Mouse (Mus musculus): ENCODE measurements around the gene Fndc5.

The Fndc5 gene

DNA sequence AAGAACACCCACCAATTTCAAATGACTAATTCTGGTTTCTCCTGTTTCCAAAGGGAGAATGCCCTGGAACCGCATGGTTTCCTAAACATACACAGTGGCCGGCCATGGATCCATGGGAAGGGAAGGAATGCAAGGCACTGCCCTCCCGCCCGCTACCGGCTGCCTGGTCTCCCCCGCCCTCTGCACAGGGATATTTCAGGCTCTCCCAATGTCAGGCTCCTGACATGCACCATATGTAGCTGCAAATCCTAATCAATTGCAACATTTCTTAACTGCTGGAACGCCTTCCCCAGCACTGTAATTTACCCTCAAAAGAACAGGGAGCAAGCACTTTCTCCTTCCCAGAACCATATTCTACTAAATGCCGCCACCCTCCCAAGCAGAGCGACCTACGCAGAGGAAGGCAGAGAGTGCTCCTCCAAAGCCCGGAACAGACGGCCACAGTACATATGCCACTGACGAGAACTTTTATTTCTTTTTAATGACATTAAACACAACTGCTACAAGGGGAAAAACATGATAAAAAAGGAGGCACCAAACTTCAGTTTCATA is 10.8 kb downstream of the Fndc5 start:
- no peak for DNase-seq (ENCODE audit: low spot score)

DNA sequence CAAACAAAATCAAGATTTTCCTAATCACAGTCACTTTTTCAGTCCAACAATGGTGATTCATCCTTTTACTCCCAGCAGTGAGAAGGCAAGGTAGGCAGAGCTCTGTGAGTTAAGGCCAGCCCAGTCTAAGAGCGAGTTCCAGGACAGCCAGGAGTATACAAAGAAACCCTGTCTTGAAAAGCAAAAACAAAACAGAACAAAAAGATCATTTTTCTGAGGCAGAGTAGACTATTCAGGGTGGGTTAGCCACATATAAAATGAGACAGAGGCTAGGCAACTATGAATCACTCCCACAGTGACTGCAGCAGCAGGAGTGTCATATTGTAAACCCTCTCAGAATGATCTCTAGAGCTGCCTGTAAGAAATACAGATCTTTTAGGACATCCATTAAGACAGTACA is 12.5 kb downstream of the Fndc5 start:
- DNase-seq (ENCODE audit: low spot score) = no peak

DNA sequence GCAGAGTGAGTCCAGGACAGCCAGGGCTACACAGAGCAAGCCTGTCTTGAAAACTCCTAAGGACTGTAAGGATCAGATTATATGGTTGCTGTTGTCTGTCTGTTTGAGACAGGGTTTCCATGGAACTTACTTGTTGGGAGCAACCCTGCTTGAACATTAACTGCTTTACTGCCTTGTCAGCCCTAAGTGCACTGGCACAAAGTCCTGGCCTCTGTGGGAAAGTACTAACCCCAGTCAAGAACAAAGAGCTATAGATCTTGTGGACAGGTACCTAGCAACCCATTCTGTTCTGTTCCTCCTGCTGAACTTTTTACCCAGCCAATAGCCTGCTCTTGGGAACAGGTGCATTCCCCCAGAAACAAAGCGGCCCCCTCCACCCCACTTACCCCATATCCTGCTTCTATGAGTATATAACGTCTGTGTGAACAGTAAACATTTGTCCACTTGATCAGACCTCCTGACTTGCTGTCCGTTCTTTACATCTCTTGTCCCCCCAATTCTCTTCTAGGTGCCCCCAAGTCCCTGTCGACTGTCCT is 14.5 kb downstream of the Fndc5 start:
- no peak for DNase-seq (ENCODE audit: low spot score)

DNA sequence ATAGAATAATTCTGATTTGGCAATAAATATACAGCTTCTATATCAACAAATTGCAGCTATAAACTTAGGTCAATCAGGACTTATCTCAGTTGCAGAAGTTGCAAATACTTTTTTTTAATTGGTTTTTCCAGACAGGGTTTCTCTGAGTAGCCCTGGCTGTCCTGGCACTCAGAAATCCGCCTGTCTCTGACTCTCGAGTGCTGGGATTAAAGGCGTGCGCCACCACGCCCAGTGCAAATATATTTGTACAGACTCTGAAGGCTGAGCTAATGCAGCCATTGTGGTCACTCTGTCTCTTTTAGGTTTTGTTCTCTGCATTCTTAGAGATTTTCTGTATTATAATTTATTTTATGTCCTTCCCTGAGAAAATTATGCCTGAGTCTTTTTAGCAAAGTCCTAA is 20.7 kb downstream of the Fndc5 start:
- no peak for DNase-seq (ENCODE audit: low spot score)

DNA sequence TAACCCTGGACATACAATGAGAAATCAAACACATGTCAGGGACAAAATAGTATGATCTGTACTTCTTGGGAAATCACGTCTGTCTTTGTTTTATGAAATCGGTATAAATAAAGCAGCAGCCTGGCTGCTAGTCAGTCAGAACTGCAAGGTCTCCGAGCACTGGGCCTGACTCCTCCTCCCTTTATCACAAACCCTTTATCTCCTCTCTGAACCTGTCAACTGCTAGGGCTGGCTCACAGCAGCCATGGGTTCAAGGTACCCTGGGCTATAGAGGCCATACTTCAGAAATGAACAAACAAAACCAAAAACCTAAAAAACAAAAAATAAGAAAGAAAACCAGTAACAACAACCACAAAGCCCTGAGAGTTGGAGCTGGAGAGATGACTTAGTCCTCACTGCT is 21.8 kb downstream of the Fndc5 start:
- DNase-seq (ENCODE audit: low spot score) = no peak

DNA sequence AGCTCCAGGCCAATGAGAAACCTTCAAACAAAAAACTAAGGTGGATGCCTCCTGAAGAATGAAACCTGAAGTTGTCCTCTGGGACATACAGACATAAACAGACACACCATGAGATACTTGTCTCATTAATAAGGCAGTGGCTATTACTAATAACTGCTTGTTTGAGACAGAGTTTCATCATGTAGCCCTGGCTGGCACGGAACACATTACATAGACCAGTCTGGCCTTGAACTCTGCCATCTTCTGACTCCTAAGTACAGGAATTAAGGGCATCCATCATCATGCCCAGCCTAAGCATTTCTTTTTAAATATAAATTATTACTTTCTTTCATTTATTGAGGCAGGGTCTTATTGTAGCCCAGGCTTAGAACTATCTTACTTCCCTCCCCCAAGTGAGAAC is 24.3 kb downstream of the Fndc5 start:
- DNase-seq (ENCODE audit: low spot score) = no peak

DNA sequence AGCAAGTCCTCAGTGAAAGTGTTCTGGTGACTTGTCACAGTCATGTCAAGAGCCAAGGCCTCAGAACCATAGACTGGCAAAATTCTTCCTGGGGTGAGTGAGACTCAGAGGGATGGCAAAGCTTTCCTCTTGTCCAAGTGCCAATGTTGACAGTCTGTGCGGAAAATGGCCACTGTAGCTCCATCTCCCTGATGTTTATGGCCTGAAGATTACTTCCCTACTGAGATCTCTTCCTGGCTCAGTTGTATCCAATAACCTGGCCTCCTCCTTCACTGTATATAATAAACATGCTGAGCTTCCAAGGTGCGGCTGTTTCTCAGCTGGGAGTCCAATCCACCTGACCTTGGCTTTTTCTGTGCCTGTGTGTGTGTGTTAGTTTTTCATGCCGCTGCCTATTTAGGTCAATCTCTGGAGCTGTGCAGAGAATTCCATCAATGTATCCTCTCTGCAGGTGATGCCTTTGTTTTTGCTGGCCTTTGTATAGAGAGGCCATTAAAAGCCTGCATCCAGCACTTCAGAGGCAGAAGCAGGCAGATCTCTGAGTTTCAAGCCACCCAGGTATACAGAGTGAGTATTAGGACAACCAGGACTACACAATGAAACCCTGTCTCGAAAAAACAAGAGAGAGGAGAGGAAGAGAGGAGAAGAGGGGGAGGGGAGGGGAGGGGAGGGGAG is 24.9 kb downstream of the Fndc5 start:
- no peak for DNase-seq (ENCODE audit: low spot score)

DNA sequence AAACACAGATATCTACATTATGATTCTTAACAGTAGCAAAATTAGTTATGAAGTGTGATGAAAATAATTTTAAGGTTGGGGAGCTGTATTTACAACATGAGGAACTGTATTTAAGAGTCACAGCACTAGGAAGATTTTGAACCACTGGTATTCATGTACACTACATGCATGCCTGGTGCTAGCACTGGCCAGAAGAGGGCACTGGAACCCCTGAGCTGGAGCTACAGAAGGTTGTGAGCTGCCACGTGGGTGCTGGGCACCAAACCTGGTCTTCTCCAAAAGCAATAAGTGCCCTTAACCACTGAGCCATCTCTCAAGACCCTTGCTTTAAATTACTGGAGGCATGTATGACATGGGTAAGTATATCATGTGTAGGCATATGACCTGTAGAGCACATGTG is 35.7 kb downstream of the Fndc5 start:
- DNase-seq (ENCODE audit: low spot score) = no peak

DNA sequence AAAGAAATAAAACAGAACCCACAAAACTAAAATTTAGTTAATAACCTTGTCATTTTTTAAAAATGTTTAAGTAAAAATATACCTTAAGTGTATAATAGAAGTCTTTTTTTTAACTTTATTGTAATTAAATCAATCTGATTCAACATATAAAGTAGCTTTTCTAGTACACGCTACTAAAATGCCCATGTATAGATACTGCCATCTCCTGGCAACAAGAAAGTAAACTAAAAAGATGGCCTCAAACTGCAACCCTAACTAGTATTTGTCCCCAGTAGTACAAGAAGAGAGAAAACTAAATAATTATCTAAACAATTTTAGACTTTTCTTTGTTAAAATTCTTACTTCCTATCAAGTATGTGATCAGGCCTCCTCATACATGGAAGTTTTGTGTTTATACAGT is 42.8 kb downstream of the Fndc5 start:
- DNase-seq (ENCODE audit: low spot score) = no peak

DNA sequence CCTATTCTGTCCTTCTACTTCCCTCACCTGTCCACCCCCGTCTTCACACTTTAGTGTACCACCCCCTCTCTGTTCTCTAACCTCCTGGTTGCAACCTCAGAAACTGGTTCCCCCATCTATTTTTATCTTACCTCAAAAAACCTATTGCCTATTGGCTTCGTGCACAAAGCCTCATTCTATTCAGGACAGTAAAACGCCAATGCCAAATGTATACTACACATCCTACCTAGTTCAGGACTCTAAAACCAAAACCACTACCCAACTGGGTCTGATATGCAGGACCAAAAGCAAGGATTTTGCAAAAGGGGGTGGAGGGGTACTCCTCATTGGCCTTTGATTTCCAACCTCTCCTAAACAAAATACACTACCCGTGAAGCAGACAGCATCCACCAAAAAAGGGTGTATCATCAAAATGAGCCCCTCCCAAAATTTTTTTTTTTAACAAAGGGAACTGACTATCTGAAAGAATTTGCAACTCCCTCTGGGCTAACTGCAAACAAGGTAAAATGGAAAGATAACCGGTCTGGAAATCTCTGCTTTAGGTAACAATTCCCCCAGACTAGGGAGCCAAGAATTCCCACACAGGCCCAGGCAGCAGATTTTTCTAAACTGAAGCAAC is 51.4 kb downstream of the Fndc5 start:
- no peak for DNase-seq (ENCODE audit: low spot score)

DNA sequence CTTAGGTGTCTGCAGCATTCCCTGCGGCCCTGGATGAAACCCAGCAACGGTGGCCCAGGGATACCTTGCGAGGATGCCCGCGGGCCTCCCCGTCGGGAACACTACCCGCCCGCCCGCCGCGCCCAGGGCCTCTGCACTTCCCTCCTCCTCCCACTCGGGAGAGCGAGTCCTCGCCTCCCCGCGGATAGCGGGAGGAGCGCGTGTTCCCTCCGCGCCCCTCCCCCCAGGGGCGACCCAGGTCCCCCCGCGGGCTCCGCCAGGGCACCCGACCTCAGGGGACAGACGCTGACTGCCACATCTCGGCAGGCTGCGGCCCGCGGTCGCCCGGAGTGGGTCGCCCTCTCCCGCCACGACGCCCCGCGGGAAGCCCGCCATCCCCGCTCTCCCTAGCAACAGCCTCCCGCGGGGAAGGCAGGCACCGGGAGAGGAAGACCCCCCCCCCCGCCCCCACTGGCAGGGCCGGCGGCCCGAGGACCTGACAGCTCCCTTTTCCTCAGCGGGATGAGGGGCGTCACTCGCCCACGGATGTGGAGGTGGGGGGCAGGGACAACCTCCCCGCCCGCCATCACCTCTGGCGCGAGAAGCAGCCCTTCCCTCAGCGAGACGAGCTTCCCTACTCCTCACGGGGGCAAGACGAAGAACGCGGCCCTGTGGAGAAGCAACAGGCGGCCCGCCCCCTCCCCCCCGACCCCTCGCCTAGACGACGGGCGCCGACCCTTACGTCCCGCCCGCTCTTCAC is 52.2 kb downstream of the Fndc5 start:
- peak; percentile 18 for DNase-seq (ENCODE audit: low spot score)

DNA sequence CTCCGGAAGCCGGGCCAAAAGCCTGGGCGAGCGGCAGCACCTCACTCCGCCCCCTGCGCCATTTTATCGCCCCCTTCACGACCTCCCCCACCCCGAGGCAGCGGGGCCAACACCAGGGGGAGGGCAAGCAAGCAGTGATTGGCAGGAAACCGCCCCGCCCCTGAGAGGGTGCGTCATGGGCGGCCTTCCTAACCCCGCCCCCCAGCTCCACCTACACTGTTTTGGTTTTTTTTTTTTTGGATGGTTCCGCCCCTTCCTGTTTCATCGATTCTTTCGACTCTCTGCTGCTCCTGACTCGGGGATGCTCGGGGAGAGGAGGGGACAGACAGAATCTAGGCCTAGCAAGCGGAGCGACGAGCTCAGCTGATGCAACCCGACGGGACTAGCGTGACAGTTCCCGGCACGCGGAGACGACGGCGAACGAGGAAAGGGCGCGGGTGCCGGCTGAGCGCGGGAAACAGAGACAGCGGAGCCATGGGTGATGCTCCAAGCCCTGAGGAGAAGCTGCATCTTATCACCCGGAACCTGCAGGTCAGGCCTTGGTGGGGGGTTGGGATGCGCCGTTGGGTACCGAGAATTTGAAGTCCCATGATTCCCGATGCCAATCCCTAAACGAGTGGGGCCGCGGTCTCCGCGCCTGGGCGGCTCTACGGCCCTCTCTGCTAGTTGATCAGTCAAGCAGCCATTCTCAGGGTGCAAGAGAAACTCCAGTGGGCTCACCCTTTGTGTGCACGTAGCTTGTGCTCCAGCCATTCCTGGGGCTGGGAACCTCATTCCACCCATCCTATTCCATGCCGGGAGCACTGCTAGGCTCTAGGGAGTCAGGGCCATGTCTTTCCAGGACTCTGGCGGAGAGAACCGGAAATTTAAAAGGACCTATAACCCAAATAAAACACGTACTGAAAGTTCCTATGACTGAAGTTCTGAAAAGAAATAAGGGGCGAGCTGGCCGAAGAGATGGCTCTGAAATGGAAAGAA is 53.0 kb downstream of the Fndc5 start, which contains the start of the genes S100pbp and Yars:
Gene S100pbp, minus strand, starts transcription at position 186 of the 978 bp plus-strand sequence.
Gene Yars, plus strand, starts transcription at position 219 of the 978 bp plus-strand sequence.
- DNase-seq (ENCODE audit: low spot score) = peak; percentile 86

DNA sequence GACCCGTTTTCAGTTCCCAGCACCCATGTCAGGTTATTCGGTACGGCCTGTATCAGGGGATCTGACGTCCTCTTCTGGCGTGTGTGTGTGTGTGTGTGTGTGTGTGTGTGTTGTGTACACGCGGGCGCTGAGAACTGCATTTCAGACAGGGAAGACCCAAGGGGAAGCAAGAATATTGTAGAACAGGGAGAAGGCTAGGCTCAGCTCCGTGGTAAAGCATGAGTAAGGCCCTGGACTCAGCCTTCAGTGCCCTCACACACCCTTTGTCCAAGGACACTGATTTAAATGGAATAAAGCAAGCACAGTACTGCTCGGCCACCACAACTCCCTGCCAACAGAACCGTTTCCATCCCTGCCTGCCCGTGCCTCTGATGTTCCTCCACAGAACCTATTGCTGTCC is 53.7 kb downstream of the Fndc5 start:
- DNase-seq (ENCODE audit: low spot score) = no peak

DNA sequence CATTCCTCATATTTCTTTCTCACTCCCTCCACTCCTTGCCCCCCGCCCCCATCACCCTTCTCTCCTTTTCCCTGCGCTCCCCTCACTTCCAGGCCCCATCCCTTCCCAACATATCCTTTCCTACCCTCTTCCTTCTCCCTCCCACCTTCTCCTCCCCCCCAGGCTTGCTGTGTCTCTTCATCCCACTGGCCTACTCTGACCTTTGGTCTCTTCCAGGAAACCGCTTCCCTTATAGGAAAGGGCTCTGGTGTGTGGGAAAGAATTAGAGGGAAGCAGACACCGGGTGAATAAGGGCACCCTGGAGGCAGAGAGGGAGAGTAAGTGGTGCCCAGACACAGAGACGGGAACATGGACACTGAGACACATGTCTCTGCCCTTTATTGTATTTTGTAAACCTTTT is 54.9 kb downstream of the Fndc5 start:
- DNase-seq (ENCODE audit: low spot score) = no peak
